Mouse (Mus musculus) lung, postnatal 4 days (tissue): ENCODE results near the gene Defb7.

ENCODE experiments used
- DNase-seq, 2 experiments: peaks; one replicate each; pipeline ENCODE4 v3.0.0; 2021

Defb7 gene

GRCm38 (mm10) chr8:19494797-19495196, at the start of gene Defb7:
Gene Defb7, plus strand, starts transcription at chr8:19495097.
- DNase-seq, result no peak

GRCm38 (mm10) chr8:19446378-19446777, 48.5 kb upstream of the Defb7 start:
- DNase-seq, result no peak

GRCm38 (mm10) chr8:19461355-19461754, 33.5 kb upstream of the Defb7 start:
- no peak for DNase-seq

GRCm38 (mm10) chr8:19469026-19469425, 25.9 kb upstream of the Defb7 start:
- no peak for DNase-seq

- no peak for DNase-seq
Observed at GRCm38 (mm10) chr8:19500524-19500923, 5.6 kb downstream of the Defb7 start.

GRCm38 (mm10) chr8:19535195-19535829, 40.4 kb downstream of the Defb7 start:
- DNase-seq, result no peak

- DNase-seq, result no peak
Observed at GRCm38 (mm10) chr8:19540376-19540775, 45.5 kb downstream of the Defb7 start.
